Mouse (Mus musculus) megakaryocyte, embryonic 14.5 days (primary cell): Measurements from ENCODE around the gene Hoxa6.

Experiments
- FLI1 ChIP-seq: IDR thresholded peaks from 2 replicates; pipeline ENCODE4 v1.6.1; 2012; ENCODE audit warnings: low read length, inconsistent platforms, mixed read lengths
- GATA1 ChIP-seq: IDR thresholded peaks from 3 replicates; pipeline ENCODE4 v1.6.1; 2012; ENCODE audit warnings: mixed read lengths, low read length, inconsistent platforms, borderline replicate concordance

- TF ChIP-seq GATA1 (no peak), FLI1 (no peak)
Measured at GRCm38 (mm10) chr6:52190410-52190809, 18.1 kb downstream of the Hoxa6 start.
